In genomic region chr4:108015067-108015765, GRCm38 (mm10) we compare ENCODE assay signal across 11 mouse cellular contexts. TPM values are rescaled to one million over a fixed set of nuclear protein-coding genes. Genes with fewer than 3 reads are reported as not detected.
A peak's percentile ranks its signal among the peaks of the same experiment; 100 is the strongest.
DNase-seq lines count a peak whose midpoint lies in the region; ATAC-seq and TF ChIP-seq lines count a peak whose summit lies in the region.
"Had no signal": no experiment of that assay in that cellular context is flagged by ENCODE, and none has a peak within 500 bp of the region (broad histone marks: within the 10 kb centered on the region; RNA-seq: fewer than 3 reads in every experiment).

No protein-coding gene starts in this region.

- no peak for TF ChIP-seq POLR2A in cerebellum, adult 2 months (IDR thresholded peaks at IDR 0.05; ENCODE audit: borderline replicate concordance, insufficient read depth, low read length)

- H3K27ac ChIP-seq in cerebellum, adult 2 months (ENCODE audit: insufficient read depth, low read length) = no peak overlapping the region
- H3K27ac ChIP-seq: embryonic facial prominence, embryonic 12.5 days; lung, embryonic 15.5 days; stomach, embryonic 15.5 days had no signal

- no peak for ATAC-seq in CD4-positive, CD25-positive, alpha-beta regulatory T cell, adult 4 months

- peak; percentile 29; the same call in 1 of the 2 replicates for TF ChIP-seq CTCF in E14TG2a.4 (conservative IDR thresholded peaks at IDR 0.05; ENCODE audit: low read length)
- no peak for TF ChIP-seq CTCF in cerebellum, adult 2 months (IDR thresholded peaks at IDR 0.05; ENCODE audit: borderline replicate concordance, insufficient read depth, low read depth, low read length)

- peak; percentile 7 for DNase-seq in CD4-positive, CD25-positive, alpha-beta regulatory T cell, adult 2 months (ENCODE audit: low read depth, low spot score)
- DNase-seq in gastrocnemius, postnatal 4 days (ENCODE audit: low spot score in 2 of 2) = peak; percentile 37 to 38
- DNase-seq in kidney, postnatal 4 days = peak; percentile 46 to 58
- DNase-seq in thymus, postnatal 4 days = peak; percentile 64
- no peak for DNase-seq in cerebellum, adult 2 months
- DNase-seq in spleen, postnatal 14 days (ENCODE audit: low spot score in 2 of 2) = no peak

- H3K4me3 ChIP-seq in E14TG2a.4 (replicated peaks; ENCODE audit: low read length) = no peak overlapping the region
- H3K4me3 ChIP-seq in cerebellum, adult 2 months (replicated peaks; ENCODE audit: insufficient read depth, low read depth, low read length) = no peak overlapping the region
- H3K4me3 ChIP-seq: embryonic facial prominence, embryonic 12.5 days; lung, embryonic 15.5 days; stomach, embryonic 15.5 days had no signal

- WGBS in cerebellum, adult 2 months = 73% methylated on average over 14 of the region's 14 CpGs

- no peaks in the 10 kb centered on the region for H3K36me3 ChIP-seq in E14TG2a.4 (ENCODE audit: insufficient read depth, low read length)
- H3K36me3 ChIP-seq: embryonic facial prominence, embryonic 12.5 days; lung, embryonic 15.5 days; stomach, embryonic 15.5 days had no signal

- no peaks in the 10 kb centered on the region; the same call in 1 of the 2 replicates for H3K27me3 ChIP-seq in E14TG2a.4 (ENCODE audit: insufficient read depth, low read length)
- H3K27me3 ChIP-seq in cerebellum, adult 2 months (ENCODE audit: control insufficient read depth, insufficient read depth, low read length) = no peaks in the 10 kb centered on the region
- H3K27me3 ChIP-seq: embryonic facial prominence, embryonic 12.5 days; lung, embryonic 15.5 days; stomach, embryonic 15.5 days had no signal

- no peaks in the 10 kb centered on the region for H3K9me3 ChIP-seq in E14TG2a.4 (ENCODE audit: low read length)
- H3K9me3 ChIP-seq: embryonic facial prominence, embryonic 12.5 days; lung, embryonic 15.5 days; stomach, embryonic 15.5 days had no signal

- H3K4me1 ChIP-seq in E14TG2a.4 (replicated peaks; ENCODE audit: low read depth, low read length) = peaks cover 7% of the 10 kb centered on the region
- H3K4me1 ChIP-seq in cerebellum, adult 2 months (ENCODE audit: control insufficient read depth, insufficient read depth, low read length) = 0 out of 2 replicates have a peak, but pooled peaks cover 8% of the 10 kb centered on the region
- H3K4me1 ChIP-seq: stomach, embryonic 15.5 days had no signal

RNA-seq across cellular contexts. Expression of gene Slc1a7, which starts 47.1 kb away (rescaled TPM):
- not detected for polyA plus RNA-seq in CD4-positive, CD25-positive, alpha-beta regulatory T cell, adult 4 months (2017; shearing (Covaris generic))
- not detected for total RNA-seq in gastrocnemius, postnatal 4 days (2021)
- 0.10 TPM in 1 of 2 replicates, not detected in the other for polyA plus RNA-seq in cerebellum, adult 2 months (2012; rRNA removed)
- polyA plus RNA-seq: embryonic facial prominence, embryonic 12.5 days had no signal

Comparison
In these comparisons a context has a peak if more than half of its experiments do, and no peak if none do; other contexts are left out.
1. DNase-seq: peak in CD4-positive, CD25-positive, alpha-beta regulatory T cell, adult 2 months (single experiment), gastrocnemius, postnatal 4 days (2 of 2), kidney, postnatal 4 days (2 of 2) and thymus, postnatal 4 days (single experiment); none in cerebellum, adult 2 months (0 of 2) and spleen, postnatal 14 days (0 of 2).